Mouse (Mus musculus) gastrocnemius, postnatal 14 days (tissue): ENCODE data around the gene Insl3. TPM values are rescaled to one million over a fixed set of nuclear protein-coding genes. Genes with fewer than 3 reads are reported as not detected.
"Not testable (repeated sequence)": the region's sequence is repeated elsewhere in the genome, so short reads cannot be mapped to it uniquely, and the experiment has no call there.

Experiments used
- DNase-seq: peaks from one replicate; pipeline ENCODE4 v3.0.0; 2021; ENCODE audit warnings: mixed read lengths
- intact Hi-C: fragments of 180-260 bp; cut with DNase I; formaldehyde crosslinking; loops from one replicate; pipeline ENCODE4 v1.15.1; 2025; ENCODE audit warnings: low total_unique reads
- total RNA-seq, 2 experiments: library from RNA; stranded (reverse); gene quantifications; 2 replicates each; pipeline ENCODE4 v1.2.3; 2021

Gene Insl3
- total RNA-seq, 2 experiments from 2014 or later: 1.1 to 1.5 TPM

- intact Hi-C loops: no loop called here
- no peak for DNase-seq
These were observed 13.5 kb upstream of the Insl3 start for GRCm38 (mm10) chr8:71675456-71676019.

- DNase-seq: no peak
- intact Hi-C loops: no loop called here
These were observed 12.8 kb upstream of the Insl3 start, which contains the start of gene Jak3 for GRCm38 (mm10) chr8:71676020-71676741. Gene Jak3 (plus strand): TSS chr8:71676296.

GRCm38 (mm10) chr8:71676803-71677202, 12.2 kb upstream of the Insl3 start:
- no peak for DNase-seq
- intact Hi-C loops: no loop called here

GRCm38 (mm10) chr8:71677555-71677954, 11.5 kb upstream of the Insl3 start:
- intact Hi-C loops: no loop called here
- DNase-seq: no peak

- intact Hi-C loops: no loop called here
- DNase-seq: no peak
These were observed 10.8 kb upstream of the Insl3 start for GRCm38 (mm10) chr8:71678216-71678615.

GRCm38 (mm10) chr8:71679116-71679515, 9.9 kb upstream of the Insl3 start:
- DNase-seq: no peak
- intact Hi-C loops: no loop called here

- intact Hi-C loops: no loop called here
- DNase-seq: no peak
These were observed 9.4 kb upstream of the Insl3 start for GRCm38 (mm10) chr8:71679550-71680168.

GRCm38 (mm10) chr8:71680471-71680870, 8.5 kb upstream of the Insl3 start:
- intact Hi-C loops: no loop called here
- no peak for DNase-seq

GRCm38 (mm10) chr8:71681369-71681915, 7.6 kb upstream of the Insl3 start:
- intact Hi-C loops: no loop called here
- no peak for DNase-seq

- intact Hi-C loops: no loop called here
These were observed 6.2 kb upstream of the Insl3 start for GRCm38 (mm10) chr8:71682832-71683231.

GRCm38 (mm10) chr8:71684701-71685100, 4.3 kb upstream of the Insl3 start:
- intact Hi-C loops: no loop called here
- DNase-seq: no peak

More at GRCm38 (mm10) chr8:71682832-71683231, 6.2 kb upstream of the Insl3 start:
- DNase-seq: no peak

- intact Hi-C loops: no loop called here
- no peak for DNase-seq
These were observed 3.4 kb upstream of the Insl3 start for GRCm38 (mm10) chr8:71685573-71685972.

GRCm38 (mm10) chr8:71686143-71686734, 2.8 kb upstream of the Insl3 start:
- intact Hi-C loops: no loop called here
- DNase-seq: no peak

- intact Hi-C loops: no loop called here
- DNase-seq: no peak
These were observed 1.4 kb upstream of the Insl3 start for GRCm38 (mm10) chr8:71687616-71688015.

- DNase-seq: no peak
- intact Hi-C loops: no loop called here
These were observed 3.5 kb downstream of the Insl3 start for GRCm38 (mm10) chr8:71692509-71692908.

- intact Hi-C loops: no loop called here
- DNase-seq: no peak
These were observed 4.4 kb downstream of the Insl3 start for GRCm38 (mm10) chr8:71693166-71694041.

GRCm38 (mm10) chr8:71695456-71695855, 6.4 kb downstream of the Insl3 start:
- DNase-seq, intact Hi-C loops: not testable (repeated sequence)

- intact Hi-C loops: no loop called here
- DNase-seq: no peak
These were observed 11.7 kb downstream of the Insl3 start for GRCm38 (mm10) chr8:71700493-71701269.
